Mouse (Mus musculus) lung, adult 2 months (tissue): ENCODE measurements around the gene Castor1. TPM values are rescaled to one million over a fixed set of nuclear protein-coding genes. Genes with fewer than 3 reads are reported as not detected.

ENCODE experiments used
- DNase-seq: peaks from one replicate; pipeline ENCODE4 v3.0.0; 2022
- H3K4me1 ChIP-seq: fragments of 200-500 bp; 2 replicates; pipeline ENCODE4 v1.6.1; 2011; ENCODE audit warnings: low read length; ENCODE audit not compliant: control insufficient read depth, insufficient read depth
- H3K4me3 ChIP-seq: fragments of 200-500 bp; replicated peaks from 2 replicates; pipeline ENCODE3; 2011; ENCODE audit warnings: low read depth, mild to moderate bottlenecking, control low read depth, low read length; ENCODE audit errors: extremely low read depth
- CTCF ChIP-seq: fragments of 200-500 bp; IDR thresholded peaks from 2 replicates; pipeline ENCODE4 v1.5.1; 2011; ENCODE audit warnings: mild to moderate bottlenecking, low read length, control low read depth; ENCODE audit not compliant: insufficient read depth
- POLR2A ChIP-seq: fragments of 200-500 bp; IDR thresholded peaks from 2 replicates; pipeline ENCODE4 v1.6.1; 2011; ENCODE audit warnings: low read depth, mild to moderate bottlenecking, control low read depth, low read length, borderline replicate concordance; ENCODE audit errors: extremely low read depth
- WGBS: fragments of 180-500 bp; shearing (Covaris S2); methylation state at CpG from one replicate; pipeline ENCODE4 v1.1.7; 2018; 5-methylcytosine and 5-hydroxymethylcytosine counted together
- polyA plus RNA-seq: library from polyadenylated mRNA; depleted of rRNA; stranded (reverse); fragments of >200 nt; gene quantifications from 2 replicates; pipeline ENCODE4 v1.2.3, GENCODE M21; 2012

Castor1 gene
- polyA plus RNA-seq, 1 experiment: 23.3 TPM

DNA sequence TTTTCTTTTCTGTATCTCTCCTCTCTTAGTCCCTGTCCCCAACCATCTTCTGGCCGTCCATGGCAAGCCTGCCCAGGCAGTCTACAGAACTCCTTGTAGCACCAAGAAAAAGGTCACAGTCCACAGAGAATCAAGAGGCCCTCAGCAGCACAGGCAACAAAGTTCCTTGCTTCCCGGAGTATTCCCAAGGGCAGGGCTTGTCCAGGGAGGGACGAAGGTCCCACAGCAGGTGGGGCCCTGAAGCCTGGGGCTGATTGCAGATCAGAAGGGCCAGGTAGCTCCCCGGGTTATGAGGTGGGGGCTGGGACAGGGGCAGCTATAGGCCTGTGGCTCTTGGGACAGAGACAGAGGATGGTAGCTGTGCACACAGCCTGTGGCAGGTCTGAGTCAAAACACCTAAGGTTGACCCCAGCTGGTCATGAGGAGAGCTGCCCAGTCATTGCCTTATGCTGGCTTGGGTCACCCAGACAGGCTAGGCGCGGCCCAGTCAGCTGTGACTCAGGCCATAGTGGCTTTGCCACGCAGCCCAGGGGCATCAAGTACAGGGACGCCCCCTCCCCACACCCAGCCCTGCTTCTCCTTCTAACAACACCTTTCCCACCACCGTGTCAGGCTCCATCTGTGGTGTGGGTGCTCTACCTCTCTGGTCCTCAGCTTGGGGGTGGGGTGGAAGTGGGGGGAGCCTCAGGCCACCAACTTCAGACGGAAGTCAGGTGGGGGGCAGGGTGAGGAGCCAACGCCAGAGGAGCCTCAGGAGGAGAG lies 39.0 kb downstream of the Castor1 start, which contains the start of gene Lif:
Gene Lif, plus strand, starts transcription at position 712 of the 762 bp plus-strand sequence.
- no peak for TF ChIP-seq CTCF
- TF ChIP-seq POLR2A: no peak
- whole genome bisulfite sequencing: 70% methylated on average over 11 of the region's 11 CpGs

DNA sequence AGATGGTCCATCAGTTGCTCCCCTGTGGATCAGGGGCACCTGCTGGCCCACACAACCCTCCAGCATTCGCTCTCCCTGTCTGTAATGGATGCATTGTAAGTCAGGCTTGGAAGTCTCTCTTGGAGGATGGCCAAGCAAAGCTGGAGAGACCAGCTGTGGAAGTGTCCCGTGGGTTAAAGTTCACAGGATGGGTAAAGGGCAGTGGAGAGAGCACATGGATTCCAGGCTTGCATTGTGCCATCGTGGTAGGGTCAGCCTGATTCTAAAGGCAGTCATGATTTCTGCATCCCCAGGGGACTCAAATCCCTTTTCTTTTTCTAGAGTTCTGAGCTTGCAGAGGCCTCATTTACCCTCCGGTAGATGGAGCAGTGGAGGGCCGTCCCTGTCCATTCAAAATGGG lies 39.7 kb downstream of the Castor1 start:
- Histone ChIP-seq H3K4me3 (no peak overlapping the region), H3K4me1 (peaks cover 10% of the 10 kb centered on the region)
- DNase-seq: no peak
- 63% methylated on average over 5 of the region's 5 CpGs for WGBS
- TF ChIP-seq POLR2A: no peak
- no peak for TF ChIP-seq CTCF

More for the DNA sequence above, 39.0 kb downstream of the Castor1 start, which contains the start of gene Lif:
- no peak for DNase-seq
- H3K4me1 ChIP-seq: peaks cover 10% of the 10 kb centered on the region
- no peak within 1 kb of the TSS for H3K4me3 ChIP-seq

DNA sequence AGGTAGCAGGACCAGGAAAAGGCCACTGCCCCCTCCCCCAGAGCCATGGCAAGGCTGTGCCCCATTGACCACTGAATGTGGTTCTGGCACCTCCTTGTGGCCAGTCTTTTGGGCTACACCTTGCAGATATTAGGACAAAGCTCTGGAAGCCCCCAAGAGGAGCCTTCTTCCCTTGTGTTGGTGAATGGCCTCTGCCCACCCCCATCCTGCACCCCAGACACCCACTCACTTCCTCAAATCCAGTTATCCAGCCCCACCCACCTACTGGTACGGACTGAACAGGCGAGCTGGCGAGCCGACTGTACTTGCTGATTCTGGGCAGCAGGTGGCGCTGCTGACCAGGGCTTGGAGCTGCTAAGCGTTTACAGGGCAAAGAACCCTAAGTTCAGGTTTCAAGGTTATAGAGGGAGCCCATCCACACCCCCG lies 40.6 kb downstream of the Castor1 start:
- under 1% methylated on average over 7 of the region's 7 CpGs for WGBS
- DNase-seq: peak; percentile 89
- Histone ChIP-seq H3K4me3 (no peak overlapping the region), H3K4me1 (peaks cover 10% of the 10 kb centered on the region)
- TF ChIP-seq CTCF (peak; percentile 98), POLR2A (no peak)

DNA sequence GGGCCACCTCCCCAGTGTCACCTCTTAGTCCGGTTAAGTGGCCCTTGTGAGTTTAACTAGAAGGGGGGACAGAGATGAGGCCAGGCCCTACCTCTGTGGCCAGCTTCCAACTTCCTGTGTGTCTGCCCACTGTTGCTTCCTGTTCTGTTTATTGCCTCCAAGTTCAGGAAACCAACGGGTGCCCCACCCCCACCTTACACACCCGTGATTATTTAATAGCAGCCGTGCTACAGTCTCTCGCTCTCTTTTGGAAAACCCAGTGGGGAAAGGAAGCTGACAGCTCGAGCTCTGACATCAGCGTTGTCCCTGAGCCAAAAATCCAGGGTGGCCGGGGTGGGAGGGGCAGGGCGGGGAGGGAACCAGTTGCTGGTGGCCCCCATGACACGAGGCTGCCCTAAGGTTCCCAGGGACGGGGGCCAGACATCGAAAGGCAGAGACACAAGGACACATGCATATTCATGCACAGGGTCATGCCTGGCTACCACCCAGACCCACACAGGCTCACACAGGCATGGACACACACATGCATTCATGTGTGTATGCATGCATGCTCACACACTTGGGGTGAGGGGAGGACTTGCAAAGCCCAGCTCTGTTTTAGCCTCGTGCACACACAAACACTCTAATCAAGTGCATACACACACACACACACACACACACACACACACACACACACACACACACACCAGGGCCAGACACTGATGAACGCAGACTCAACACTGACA lies 42.6 kb downstream of the Castor1 start:
- WGBS: 7% methylated on average over 14 of the region's 14 CpGs

DNA sequence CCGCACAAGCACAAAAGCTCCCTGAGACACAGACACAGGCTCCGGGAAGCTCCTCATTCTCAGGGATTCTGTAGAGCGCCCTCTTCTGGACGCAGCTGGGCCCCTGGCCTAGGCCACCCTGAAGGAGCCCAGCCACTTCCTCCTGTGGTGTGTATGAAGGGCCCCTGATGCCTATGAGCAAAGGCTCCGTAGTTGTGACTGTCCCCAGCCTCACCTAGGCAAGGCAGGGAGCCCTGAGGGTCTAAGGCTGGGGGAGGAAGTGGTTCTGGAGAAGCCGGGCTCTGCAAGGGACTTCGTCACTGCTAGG lies 43.1 kb downstream of the Castor1 start:
- Histone ChIP-seq H3K4me3 (no peak overlapping the region), H3K4me1 (peaks cover 12% of the 10 kb centered on the region)
- DNase-seq: peak; percentile 66
- TF ChIP-seq POLR2A (no peak), CTCF (peak; percentile 51)
- WGBS: 38% methylated on average over 7 of the region's 7 CpGs

More for the DNA sequence above, 42.6 kb downstream of the Castor1 start:
- H3K4me3 ChIP-seq: peak overlapping the region; percentile 43
- DNase-seq: peak; percentile 49
- TF ChIP-seq CTCF: no peak
- TF ChIP-seq POLR2A: no peak
- H3K4me1 ChIP-seq: peaks cover 12% of the 10 kb centered on the region

DNA sequence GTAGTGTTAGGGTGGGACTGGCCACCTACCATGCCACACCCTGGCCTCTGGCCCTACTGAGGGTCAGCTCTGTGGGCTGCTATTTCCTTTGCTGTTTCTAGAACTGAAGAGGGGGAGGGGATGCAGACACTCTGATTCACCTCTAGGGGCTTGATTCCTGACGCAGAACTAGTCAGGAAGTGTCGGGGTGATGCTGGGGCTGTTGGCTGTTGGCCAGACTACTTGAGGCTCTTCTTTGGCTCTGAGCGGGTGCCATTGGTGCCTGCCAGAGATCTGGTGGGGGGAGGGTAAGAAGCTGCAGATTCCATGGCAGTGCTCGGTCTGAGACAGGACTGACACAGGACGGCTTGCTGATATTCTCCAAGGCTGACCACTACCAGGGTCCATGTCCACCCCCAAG lies 43.9 kb downstream of the Castor1 start:
- no peak for DNase-seq
- peaks cover 12% of the 10 kb centered on the region for H3K4me1 ChIP-seq
- no peak for TF ChIP-seq POLR2A
- TF ChIP-seq CTCF: no peak
- no peak overlapping the region for H3K4me3 ChIP-seq
- WGBS: 28% methylated on average over 5 of the region's 5 CpGs

DNA sequence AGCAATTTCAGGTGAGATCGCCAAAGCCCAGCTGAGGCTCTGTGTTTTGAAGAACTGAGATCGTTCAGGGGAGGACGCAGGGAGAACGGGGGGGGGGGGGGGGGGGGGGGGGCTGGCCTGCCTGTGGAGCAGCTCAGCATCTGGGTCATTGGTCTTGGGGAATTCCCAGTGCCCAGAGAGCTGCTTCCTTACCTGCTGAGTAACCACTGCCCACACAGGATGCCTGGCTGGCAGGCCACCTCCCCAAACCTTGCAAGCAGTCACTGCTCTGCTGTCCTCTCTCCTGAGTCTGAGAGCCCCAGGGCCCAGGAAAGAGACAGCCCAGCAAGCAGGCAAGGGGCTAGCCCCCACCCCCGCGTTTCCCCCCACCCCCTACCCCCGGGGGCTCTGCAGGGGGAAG lies 44.8 kb downstream of the Castor1 start:
- 36% methylated on average over 7 of the region's 7 CpGs for WGBS
- Histone ChIP-seq H3K4me3 (no peak overlapping the region), H3K4me1 (peaks cover 12% of the 10 kb centered on the region)
- no peak for DNase-seq
- TF ChIP-seq CTCF: no peak
- no peak for TF ChIP-seq POLR2A

DNA sequence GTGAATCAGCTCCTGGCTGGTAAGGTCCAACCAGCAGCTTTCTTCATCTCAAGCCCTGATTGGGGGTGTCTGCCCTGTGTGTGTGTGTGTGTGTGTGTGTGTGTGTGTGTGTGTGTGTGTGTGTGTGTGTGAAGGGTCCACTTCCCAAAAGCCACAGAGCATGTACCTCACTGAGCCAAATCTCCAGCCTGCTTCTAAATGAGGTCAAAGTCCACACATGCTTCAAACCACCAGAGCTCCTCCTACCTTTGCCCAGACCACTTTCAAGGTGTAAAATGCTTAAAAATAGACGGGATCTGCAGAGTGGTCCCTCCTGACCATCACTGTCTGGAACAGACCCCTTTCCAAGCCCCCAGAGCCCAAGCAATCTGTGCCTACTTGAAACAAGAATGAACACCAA lies 45.3 kb downstream of the Castor1 start:
- H3K4me1 ChIP-seq: peaks cover 12% of the 10 kb centered on the region

DNA sequence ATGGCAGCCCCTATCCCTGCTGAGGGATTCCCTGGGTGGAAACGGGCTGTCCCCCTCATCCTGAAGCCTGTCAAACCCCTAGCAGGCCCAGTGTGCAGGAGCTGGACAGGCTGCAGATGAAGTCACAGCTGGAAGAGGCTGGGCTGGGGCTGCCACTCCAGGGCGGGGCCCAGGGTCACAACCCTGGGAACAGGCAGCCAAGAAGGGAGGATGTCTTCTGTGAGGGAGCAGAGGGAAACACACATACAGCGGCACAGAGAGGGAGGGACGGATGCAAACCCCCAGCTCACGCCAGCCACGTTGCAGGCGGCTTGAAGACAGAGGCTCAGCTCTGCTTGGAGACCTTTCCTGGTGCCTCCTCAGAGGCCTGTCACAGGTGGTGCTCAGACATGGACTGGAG lies 46.0 kb downstream of the Castor1 start:
- H3K4me1 ChIP-seq: peaks cover 12% of the 10 kb centered on the region
- 48% methylated on average over 7 of the region's 7 CpGs for WGBS
- DNase-seq: no peak
- TF ChIP-seq POLR2A (no peak), CTCF (no peak)
- no peak overlapping the region for H3K4me3 ChIP-seq

More for the DNA sequence above, 45.3 kb downstream of the Castor1 start:
- TF ChIP-seq CTCF (no peak), POLR2A (no peak)
- no peak for DNase-seq
- no peak overlapping the region for H3K4me3 ChIP-seq
- WGBS: 62% methylated on average over 1 of the region's 1 CpGs
